Mouse (Mus musculus) lung, adult 2 months (tissue): ENCODE results near the gene Naaladl2.

Source experiments
- CTCF ChIP-seq: fragments of 200-500 bp; IDR thresholded peaks from 2 replicates; pipeline ENCODE4 v1.5.1; 2011; ENCODE audit warnings: mild to moderate bottlenecking, low read length, control low read depth; ENCODE audit not compliant: insufficient read depth
- POLR2A ChIP-seq: fragments of 200-500 bp; IDR thresholded peaks from 2 replicates; pipeline ENCODE4 v1.6.1; 2011; ENCODE audit warnings: low read depth, mild to moderate bottlenecking, control low read depth, low read length, borderline replicate concordance; ENCODE audit errors: extremely low read depth

DNA sequence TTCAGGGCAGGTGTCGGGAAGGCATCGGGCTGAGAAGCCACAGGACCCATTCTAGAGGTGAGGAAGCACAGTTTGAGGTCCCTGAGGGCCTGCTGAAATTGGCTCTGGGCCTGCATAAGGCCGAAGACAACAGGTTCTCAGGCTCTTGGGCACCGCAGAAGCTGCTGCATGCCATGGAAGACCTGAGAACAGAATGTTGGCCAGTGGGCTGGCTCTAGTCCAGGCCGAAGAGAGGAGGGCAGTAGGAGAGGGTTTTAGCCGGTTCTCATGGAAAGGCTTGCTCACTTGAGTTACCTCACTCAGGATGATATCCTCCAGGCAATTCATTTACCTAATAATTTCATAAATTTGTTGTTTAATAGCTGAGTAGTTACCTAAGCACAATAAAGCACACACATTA is 1025.9 kb downstream of the Naaladl2 start:
- TF ChIP-seq CTCF (no peak), POLR2A (no peak)
